Mouse (Mus musculus) brain, embryonic 18.5 days (tissue): ENCODE results near the gene Zbtb7a.
"Not testable (repeated sequence)": the region's sequence is repeated elsewhere in the genome, so short reads cannot be mapped to it uniquely, and the experiment has no call there.

Source experiments
- DNase-seq: peaks from one replicate; pipeline ENCODE4 v3.0.0-alpha.2; 2012; ENCODE audit warnings: low read depth, low spot score

Zbtb7a gene

DNA sequence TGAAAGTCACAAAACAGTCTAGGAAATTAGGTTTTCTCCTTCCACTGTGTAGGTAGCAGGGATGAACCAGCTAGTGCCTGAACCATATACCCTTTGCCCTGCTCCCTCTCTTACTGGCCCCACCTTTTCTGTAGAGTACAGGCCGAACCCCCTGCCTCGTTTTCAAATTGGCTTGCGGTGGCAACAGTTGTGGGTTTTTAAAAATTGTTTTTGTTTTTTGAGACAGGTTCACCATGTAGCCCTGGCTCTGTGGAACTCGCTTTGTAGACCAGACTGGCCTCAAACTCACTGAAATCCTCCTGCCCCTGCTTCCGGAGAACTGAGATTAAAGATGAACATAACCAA is 33.0 kb downstream of the Zbtb7a start:
- DNase-seq, result no peak

DNA sequence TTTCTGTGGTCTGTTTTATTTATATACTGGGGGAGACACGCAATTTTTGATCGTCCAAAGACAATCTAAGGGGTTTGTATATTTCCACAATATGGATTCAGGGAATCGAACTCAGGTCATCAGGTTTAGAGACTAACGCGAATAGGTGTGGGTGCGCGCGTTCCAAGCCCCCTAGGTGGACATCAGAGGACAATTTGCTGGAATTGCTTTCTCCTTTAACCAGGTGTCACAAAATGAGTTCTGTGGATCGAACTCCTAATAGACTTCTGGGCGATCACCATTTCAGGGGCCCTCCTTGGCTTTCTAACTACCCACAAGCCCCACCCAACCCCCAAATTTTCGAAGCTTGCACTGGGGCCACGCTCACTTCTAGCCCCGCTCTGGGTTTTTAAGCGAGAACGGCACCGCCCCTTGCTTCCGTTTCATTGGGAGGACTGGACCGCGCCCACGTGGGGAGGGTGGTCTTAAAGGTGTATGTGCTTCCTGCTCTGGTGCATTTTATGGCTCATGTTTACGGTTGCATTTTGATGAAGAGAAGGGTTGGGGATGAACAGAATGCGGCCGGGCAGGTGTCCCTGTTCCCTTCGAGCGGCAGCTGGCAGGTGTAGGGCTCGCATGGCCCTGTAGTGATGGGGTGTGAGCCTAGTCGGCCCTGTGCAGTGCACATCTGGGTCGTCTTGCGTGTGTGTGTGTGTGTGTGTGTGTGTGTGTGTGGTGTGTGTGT is 33.7 kb downstream of the Zbtb7a start:
- no peak for DNase-seq

DNA sequence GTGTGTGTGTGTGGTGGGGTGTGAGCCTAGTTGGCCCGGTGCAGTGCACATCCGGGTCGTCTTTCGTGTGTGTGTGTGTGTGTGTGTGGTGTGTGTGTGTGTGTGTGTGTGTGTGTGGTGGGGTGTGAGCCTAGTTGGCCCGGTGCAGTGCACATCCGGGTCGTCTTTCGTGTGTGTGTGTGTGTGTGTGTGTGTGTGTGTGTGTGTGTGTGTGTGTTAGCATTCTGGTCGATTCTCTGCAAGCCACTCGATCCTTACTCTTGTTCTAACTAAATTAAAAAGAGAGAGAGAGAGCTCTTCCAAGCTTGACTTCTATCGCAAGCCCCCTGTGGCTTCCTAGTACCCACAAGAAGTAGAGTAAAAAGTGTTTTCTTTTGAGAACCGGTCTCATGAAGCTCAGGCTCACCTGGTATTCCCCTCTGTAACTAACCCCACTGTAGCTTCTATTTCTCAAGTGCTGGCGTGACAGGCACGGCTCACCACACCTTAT is 34.4 kb downstream of the Zbtb7a start:
- DNase-seq, result not testable (repeated sequence)

DNA sequence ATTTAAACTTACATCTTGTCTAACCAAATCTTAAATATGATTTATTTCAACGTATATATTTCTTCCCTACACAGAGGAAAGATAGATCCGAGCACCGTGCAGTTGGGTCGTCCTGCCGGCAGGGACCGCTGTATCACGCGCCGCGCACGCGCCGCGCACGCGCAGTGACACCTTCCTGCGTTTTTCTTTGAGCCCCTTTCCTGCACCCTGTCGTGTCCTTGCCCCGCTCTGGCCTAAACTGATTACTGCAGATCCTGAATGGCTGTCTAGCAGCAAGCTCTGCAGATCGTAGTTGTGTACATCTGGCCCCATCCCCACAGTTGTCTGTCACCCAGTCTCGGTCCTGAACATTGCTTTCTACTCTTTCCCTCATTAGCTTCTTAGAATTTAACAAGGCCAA is 38.1 kb downstream of the Zbtb7a start:
- no peak for DNase-seq

DNA sequence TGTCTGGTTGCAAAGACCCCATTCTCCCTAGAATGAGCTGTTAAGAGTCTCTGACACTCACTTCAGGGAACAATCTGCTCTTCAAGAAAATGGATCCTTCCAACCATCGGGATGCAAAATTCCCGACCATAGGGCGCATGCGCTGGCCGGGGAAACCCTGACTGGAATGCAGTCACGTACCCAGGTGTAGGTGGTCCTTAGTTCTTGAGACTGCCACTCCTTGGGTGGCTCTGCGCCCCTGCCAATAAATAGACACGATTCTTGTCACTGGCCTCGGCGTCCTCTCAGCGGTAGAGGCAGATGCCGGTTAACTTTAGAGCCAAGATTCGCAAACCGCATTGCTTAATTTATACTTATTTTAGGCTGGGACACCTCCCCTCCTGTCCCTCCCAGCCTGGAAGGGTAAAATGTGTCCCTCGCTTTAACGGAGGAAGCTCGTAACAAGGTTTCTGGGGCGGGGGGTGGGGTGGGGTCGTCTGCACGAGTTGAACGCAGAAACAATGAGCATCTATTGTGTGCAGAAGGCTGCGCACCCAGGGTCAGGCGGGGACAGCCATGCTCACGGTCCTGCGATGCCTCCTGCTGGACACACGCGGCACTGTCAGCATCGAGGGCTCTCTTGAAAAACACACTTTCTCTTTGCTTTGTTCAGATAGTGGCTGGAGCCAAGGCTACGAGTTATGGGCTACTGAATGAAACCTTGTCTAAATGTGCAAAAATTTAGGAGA is 39.8 kb downstream of the Zbtb7a start:
- no peak for DNase-seq

DNA sequence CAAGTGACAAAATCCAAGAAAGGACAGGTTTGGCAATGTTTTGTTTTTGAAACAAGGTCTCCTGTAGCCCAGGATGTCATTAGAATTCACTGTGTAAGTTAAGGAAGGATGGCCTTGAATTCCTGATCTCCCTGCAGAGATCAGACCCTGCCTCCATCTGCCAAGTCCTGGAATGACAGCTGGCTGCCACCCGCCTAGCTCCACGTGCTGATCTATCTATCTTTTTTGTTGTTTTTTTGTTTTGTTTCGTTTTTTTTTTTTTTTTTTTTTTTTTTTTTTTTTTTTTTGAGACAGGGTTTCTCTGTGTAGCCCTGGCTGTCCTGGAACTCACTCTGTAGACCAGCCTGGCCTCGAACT is 40.3 kb downstream of the Zbtb7a start:
- not testable (repeated sequence) for DNase-seq

DNA sequence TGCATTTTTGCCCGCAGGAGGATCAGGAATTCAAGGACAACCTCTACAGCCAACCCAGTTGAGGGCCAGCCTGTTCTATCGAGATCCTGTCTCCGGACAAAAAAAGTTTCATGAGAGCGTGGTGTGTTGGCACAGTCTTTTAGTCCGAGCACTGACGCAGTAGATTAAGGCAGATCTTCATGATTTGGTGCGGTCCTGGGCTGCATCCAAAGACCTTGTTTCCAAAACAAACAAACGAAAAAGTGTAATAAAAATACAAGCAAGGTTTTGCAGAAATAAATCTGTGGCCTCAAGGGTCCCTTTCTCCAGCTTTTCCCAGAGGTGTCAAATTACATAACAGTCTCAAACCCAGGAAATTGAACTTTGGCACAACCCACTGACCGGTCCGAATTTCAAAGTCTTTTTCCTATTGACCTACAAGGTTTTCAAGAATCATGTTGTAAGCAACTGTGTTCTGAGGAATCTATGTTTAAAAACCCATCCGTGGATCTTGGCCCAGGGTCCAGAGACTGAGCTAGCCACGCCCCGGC is 41.0 kb downstream of the Zbtb7a start:
- DNase-seq, result no peak

DNA sequence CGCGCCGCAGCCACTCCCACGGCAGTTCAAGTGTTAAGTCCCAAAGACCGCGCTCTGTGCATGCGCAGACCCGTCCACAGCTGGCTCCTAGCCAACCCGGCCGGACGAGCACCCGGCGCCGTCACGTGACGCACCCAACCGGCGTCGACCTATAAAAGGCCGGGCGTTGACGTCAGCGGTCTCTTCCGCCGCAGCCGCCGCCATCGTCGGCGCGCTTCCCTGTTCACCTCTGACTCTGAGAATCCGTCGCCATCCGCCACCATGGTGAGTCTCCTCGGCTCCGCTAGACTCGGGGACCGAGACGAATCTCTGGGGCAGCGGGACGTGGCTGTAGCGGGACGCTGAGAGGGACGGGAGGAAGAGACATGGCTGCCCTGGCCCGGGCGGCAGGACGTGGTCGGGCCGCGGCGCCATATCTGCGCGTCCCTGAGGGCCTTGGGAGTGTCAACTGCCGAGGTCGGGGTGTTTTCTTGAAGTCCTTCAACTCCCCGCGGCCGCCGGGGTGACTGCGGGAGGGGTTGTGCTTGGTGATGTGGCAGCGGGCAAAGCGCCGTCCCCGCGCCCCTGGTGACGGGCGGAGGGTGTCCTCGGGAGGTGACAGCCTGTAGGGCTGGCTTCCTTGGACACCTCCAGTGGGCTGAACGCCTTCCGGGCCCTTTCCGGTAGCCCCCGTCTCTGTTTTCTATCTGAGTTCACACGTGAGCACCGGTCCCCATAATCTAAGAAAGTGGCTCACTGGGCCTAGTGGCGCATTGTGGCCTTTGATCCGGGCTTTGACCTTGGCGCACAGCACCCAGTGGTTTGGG is 41.6 kb downstream of the Zbtb7a start, which contains the start of gene Eef2:
Eef2 (plus strand) TSS at position 166 of the 806 bp plus-strand sequence.
- peak; percentile 94 for DNase-seq

DNA sequence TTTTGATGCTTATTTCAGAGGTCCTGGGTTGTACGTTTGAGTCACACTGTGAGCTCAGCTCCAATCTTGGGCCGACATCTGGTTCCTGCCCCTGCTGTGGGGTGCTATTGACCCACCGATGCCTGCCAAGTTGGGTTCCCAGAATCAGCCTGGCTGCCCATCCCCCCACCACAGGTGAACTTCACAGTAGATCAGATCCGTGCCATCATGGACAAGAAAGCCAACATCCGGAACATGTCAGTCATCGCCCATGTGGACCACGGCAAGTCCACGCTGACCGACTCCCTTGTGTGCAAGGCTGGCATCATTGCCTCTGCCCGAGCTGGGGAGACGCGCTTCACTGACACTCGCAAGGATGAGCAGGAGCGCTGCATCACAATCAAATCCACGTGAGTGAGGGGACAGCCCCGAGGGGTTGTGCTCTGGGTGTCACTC is 42.5 kb downstream of the Zbtb7a start:
- no peak for DNase-seq

DNA sequence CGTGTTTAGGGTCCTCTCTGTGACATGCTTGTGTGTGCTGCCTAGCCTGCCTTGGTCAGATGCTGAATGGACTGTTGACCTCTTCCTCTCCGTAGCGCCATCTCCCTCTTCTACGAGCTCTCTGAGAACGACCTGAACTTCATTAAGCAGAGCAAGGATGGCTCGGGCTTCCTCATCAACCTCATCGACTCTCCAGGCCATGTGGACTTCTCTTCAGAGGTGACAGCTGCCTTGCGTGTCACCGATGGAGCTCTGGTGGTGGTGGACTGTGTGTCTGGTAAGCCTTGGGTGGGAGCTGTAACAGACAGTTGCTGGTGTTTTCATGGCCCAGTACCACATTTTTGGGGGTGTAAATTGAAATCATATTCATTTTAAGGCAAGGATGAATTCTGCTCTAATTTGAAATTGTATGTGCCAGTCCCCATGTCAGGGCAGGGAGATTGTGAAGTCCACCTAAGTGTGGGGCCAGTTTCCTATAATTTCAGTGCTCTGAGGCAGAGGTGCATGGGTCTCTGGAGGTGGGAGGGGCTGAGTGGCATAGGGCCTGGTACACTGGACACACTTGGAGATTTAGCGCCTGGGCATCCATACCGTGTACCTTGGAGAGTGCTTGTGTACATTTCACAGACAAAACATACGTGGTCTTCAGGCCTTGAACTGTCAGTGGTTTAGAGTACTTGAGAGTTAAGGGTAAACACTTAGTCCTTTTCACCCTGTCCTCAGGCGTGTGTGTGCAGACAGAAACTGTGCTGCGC is 43.1 kb downstream of the Zbtb7a start:
- DNase-seq, result no peak

DNA sequence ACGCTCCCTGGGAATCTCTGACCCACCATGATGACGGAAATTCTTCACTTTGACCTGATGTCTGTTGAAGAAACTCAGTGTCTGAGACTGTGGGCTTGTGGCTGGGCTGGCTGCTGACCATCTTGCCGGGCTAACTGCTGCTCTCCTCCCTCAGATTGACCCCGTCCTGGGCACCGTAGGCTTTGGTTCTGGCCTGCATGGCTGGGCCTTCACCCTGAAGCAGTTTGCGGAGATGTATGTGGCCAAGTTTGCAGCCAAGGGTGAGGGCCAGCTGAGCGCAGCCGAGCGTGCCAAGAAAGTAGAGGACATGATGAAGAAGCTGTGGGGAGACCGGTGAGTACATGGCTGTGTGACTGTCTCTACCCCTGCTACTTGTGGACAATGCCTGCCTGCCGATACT is 43.9 kb downstream of the Zbtb7a start:
- DNase-seq, result no peak

DNA sequence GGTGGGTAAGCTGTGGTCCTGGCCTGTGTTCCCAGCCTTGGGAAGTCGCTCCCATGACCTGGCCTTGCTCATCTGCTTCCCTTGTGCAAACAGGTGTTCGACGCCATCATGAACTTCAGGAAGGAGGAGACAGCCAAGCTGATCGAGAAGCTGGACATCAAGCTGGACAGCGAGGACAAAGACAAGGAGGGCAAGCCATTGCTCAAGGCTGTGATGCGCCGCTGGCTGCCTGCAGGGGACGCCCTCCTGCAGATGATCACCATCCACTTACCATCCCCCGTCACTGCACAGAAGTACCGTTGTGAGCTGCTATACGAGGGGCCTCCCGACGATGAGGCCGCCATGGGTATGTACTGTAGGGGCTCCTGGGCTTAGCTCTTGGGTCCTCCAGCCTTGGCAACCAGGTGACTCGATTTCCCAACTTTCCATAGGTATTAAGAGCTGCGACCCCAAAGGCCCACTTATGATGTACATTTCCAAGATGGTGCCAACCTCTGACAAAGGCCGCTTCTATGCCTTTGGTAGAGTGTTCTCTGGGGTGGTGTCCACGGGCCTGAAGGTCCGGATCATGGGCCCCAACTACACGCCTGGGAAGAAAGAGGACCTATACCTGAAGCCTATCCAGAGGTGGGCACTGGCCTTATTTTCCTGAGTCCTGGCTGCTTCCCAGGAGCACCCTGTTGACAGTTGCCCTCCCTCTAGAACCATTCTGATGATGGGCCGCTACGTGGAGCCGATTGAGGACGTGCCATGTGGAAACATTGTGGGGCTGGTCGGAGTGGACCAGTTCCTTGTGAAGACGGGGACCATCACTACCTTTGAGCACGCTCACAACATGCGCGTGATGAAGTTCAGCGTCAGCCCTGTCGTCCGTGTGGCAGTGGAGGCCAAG is 44.7 kb downstream of the Zbtb7a start:
- DNase-seq, result no peak

DNA sequence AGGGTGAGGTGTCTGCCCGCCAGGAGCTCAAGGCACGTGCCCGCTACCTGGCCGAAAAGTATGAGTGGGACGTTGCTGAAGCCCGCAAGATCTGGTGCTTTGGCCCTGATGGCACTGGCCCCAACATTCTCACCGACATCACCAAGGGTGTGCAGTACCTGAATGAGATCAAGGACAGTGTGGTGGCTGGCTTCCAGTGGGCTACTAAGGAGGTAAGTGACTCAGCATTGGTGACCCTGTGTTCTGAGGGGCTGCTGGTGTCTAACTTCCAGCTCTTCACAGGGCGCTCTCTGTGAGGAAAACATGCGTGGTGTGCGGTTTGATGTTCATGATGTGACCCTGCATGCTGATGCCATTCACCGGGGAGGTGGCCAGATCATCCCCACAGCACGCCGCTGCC is 45.9 kb downstream of the Zbtb7a start:
- DNase-seq, result no peak

DNA sequence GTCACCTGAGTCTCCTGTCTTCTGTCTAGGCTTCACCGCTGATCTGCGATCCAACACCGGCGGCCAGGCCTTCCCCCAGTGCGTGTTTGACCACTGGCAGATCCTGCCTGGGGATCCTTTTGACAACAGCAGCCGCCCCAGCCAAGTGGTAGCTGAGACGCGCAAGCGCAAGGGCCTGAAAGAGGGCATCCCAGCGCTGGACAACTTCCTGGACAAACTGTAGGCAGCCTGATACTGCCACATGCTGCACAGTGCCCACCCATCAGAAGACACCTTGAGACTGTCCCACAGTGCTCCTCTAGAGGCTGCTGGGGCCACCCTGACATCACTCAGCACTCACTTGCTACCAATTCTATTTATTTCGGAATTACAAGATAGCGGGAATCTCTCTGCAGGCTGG is 46.8 kb downstream of the Zbtb7a start:
- not testable (repeated sequence) for DNase-seq

DNA sequence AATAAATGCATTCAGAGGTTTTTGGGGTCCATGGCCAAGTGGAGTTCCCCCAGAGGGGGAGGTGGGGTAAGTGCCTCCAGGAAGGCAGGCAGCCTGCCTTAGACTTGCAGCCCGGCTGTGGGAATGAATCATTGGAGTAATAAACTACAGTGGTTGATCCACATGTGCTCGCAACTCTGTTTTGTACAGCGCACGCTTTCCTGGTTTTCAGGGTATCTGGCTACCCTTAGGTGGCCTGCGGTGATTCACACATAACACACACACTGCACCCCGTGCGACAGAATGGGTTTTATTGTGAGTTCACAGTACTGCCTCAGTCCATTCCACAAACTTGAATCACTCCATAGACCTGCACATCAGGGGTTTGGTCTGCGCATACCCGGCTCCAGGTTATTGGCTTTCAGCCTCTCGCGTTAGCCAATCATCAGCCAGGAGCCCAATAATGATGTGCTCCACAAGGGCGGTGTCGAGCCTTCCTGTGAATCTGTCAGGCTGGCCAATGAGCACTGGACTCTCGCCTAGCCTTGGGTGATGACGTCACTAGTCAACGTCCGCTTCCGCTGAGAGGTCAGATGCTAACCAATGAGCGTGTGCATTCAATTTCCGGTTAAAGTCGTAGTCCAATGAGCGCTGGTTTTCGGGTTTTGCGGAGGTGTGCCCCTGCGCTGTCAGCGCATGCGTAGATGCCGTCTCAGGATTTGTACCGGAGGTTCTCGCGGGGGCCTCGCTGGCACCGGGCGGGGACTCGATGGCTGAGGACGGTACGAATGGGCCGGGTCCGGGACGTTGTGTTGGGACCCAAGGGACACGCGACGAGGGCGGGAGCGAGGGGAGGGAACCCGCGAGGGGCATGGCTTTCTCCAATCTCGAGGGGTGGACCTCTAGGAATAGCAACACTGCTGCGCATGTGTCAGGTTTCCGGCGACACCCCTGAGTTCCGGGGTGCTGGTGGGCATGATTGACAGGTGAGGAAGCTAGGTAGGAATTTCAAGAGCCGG is 47.6 kb downstream of the Zbtb7a start, which contains the start of gene Dapk3:
Dapk3 (plus strand) TSS at position 670 of the 998 bp plus-strand sequence.
- DNase-seq, result peak; percentile 99

DNA sequence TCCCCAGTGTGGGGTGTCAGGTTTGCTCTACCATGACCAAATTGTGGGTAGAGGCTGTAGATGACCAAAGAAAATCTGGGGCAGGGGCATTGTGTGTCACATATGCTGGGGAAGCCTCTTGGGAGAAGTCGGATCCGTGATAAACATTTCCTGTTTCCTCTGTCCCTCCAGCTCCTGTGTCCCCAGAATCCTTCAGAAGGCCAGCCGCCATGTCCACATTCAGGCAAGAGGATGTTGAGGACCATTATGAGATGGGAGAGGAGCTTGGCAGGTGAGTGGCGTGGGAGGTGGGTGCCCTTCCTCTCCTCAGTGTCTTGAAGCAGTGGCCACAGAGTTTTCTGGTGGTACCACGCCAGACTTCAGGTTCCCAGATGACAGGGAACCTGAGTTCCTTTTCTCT is 48.8 kb downstream of the Zbtb7a start, which contains the start of gene 4930442H23Rik:
4930442H23Rik (minus strand) TSS at position 45 of the 400 bp plus-strand sequence.
- no peak for DNase-seq

DNA sequence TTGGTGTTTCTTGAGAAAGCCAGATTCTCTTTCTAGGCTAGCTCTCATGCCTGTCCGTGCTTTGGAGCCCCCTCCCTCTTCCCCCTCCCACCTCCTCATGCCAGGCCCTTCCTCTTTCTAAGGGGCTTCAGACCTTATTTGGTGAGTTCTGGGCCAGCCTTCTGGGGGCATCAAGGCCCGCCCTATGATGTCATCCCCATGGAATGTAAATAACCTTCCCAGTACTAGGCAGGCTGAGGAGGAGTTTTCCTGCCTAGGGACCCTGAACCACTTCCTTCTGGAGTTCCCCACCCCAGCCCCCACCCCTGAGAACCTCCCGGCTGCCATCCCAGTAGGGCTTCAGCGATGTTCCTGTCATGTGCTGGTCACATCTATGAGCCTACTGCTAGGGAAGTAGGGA is 49.7 kb downstream of the Zbtb7a start:
- no peak for DNase-seq

DNA sequence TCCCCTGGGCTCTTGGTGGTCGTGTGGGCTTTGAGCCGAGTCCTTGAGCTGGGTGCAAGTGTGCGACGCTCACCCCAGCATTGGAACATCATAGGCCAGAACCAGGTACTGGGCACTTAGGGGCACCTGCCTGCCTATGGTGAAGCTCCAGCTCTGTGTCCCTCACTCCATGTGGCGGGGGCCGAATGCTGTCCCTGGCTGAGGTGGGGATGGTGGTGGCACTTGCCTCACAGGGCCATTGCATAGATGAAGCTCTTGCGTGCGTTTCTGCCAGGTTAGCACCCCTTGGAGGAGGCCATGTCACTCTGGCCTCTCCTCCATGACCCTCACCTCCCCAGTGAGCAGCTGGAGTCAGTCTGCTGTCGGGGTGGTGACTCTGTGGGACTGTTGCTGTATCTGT is 52.1 kb downstream of the Zbtb7a start:
- no peak for DNase-seq

DNA sequence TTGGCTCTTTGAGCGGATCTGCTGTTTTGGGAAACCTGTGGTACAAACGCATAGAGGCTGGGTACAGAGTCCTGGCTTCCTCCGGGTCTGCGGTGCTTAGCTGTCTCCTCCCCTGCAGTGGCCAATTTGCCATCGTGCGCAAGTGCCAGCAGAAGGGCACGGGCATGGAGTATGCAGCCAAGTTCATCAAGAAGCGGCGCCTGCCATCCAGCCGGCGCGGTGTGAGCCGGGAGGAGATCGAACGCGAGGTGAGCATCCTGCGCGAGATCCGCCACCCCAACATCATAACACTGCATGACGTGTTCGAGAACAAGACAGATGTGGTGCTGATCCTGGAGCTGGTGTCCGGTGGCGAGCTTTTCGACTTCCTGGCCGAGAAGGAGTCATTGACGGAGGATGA is 54.8 kb downstream of the Zbtb7a start:
- no peak for DNase-seq
